Mouse (Mus musculus): ENCODE data around the gene Cd3e. TPM values are rescaled to one million over a fixed set of nuclear protein-coding genes. Genes with fewer than 3 reads are reported as not detected.
"Not testable (repeated sequence)": the region's sequence is repeated elsewhere in the genome, so short reads cannot be mapped to it uniquely, and the experiment has no call there.

The Cd3e gene
- polyA plus RNA-seq, 1 experiment from 2014 or later = not detected

- peaks cover 45% of the 10 kb centered on the region for H3K27me3 ChIP-seq (replicated peaks)
- WGBS = 17% methylated on average over 14 of the region's 14 CpGs
- H3K36me3 ChIP-seq = no peaks in the 10 kb centered on the region
- H3K4me3 ChIP-seq = no peak overlapping the region
- no peak for ATAC-seq (ENCODE audit: low FRiP score, low read depth)
- no peak overlapping the region for H3K4me2 ChIP-seq (replicated peaks)
- H3K9me3 ChIP-seq = no peaks in the 10 kb centered on the region
- no peak overlapping the region for H3K9ac ChIP-seq
- H3K4me1 ChIP-seq = 0 out of 2 replicates have a peak, but pooled peaks cover 5% of the 10 kb centered on the region
- no peak overlapping the region for H3K27ac ChIP-seq
Measured at GRCm38 (mm10) chr9:45040066-45040845, 30.8 kb upstream of the Cd3e start.

GRCm38 (mm10) chr9:45039499-45039898 is 30.1 kb upstream of the Cd3e start, which contains the start of gene Mpzl2:
Mpzl2 (plus strand) TSS chr9:45039799.
- no peak for ATAC-seq (ENCODE audit: low FRiP score, low read depth)
- Histone ChIP-seq H3K9ac (no peak within 1 kb of the TSS), H3K4me1 (0 out of 2 replicates have a peak, but pooled peaks cover 5% of the 10 kb centered on the region), H3K4me2 (replicated peaks) (no peak within 1 kb of the TSS), H3K9me3 (no peaks in the 10 kb centered on the region), H3K4me3 (no peak within 1 kb of the TSS), H3K27ac (no peak within 1 kb of the TSS), H3K27me3 (replicated peaks) (peaks cover 45% of the 10 kb centered on the region), H3K36me3 (no peaks in the 10 kb centered on the region)
- 71% methylated on average over 5 of the region's 5 CpGs for WGBS

- ATAC-seq (ENCODE audit: low FRiP score, low read depth); H3K9ac ChIP-seq; H3K9me3 ChIP-seq; H3K27ac ChIP-seq; H3K4me1 ChIP-seq; H3K4me3 ChIP-seq; H3K4me2 ChIP-seq (replicated peaks); H3K36me3 ChIP-seq: not testable (repeated sequence)
- WGBS = 82% methylated on average over 1 of the region's 1 CpGs
- H3K27me3 ChIP-seq (replicated peaks) = peaks cover 30% of the 10 kb centered on the region
Measured at GRCm38 (mm10) chr9:45037803-45038202, 28.4 kb upstream of the Cd3e start.

GRCm38 (mm10) chr9:45034526-45034925 is 25.1 kb upstream of the Cd3e start:
- no peak overlapping the region for H3K9ac ChIP-seq
- no peak for ATAC-seq (ENCODE audit: low FRiP score, low read depth)
- H3K9me3 ChIP-seq = no peaks in the 10 kb centered on the region
- no peak overlapping the region for H3K4me3 ChIP-seq
- no peaks in the 10 kb centered on the region for H3K36me3 ChIP-seq
- no peaks in the 10 kb centered on the region for H3K4me1 ChIP-seq
- 80% methylated on average over 3 of the region's 3 CpGs for WGBS
- H3K4me2 ChIP-seq (replicated peaks) = no peak overlapping the region
- H3K27ac ChIP-seq = no peak overlapping the region
- peaks cover 3% of the 10 kb centered on the region; the same call in 1 of the 2 replicates for H3K27me3 ChIP-seq (replicated peaks)

DNA sequence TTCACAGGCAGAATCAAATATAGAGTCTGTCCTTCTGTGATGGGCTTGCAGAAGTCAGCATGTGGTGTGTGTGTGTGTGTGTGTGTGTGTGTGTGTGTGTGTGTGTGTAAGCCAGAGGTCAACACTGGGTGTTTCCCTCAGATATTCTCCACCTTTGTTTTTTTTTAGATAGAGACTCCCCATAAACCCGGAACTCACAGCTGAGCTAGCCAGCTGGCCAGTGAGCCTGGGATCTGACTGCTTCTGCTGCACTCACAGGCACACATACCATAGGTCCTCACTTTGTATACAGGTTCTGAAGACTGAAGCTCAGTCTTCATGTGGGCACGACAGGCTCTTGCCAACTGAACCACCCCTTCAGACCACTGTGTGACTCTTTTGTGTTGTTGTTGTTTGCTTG is 22.8 kb upstream of the Cd3e start:
- Histone ChIP-seq H3K9me3 (no peaks in the 10 kb centered on the region), H3K27ac (no peak overlapping the region), H3K27me3 (replicated peaks) (peaks cover 3% of the 10 kb centered on the region; the same call in 1 of the 2 replicates), H3K4me2 (replicated peaks) (no peak overlapping the region), H3K9ac (no peak overlapping the region), H3K36me3 (no peaks in the 10 kb centered on the region), H3K4me3 (no peak overlapping the region), H3K4me1 (no peaks in the 10 kb centered on the region)
- ATAC-seq (ENCODE audit: low FRiP score, low read depth) = no peak
- WGBS = 69% methylated on average over 2 of the region's 2 CpGs

GRCm38 (mm10) chr9:45030341-45030740 is 20.9 kb upstream of the Cd3e start:
- ATAC-seq (ENCODE audit: low FRiP score, low read depth) = no peak
- H3K27me3 ChIP-seq (replicated peaks) = peaks cover 3% of the 10 kb centered on the region; the same call in 1 of the 2 replicates
- WGBS = 69% methylated on average over 6 of the region's 6 CpGs

DNA sequence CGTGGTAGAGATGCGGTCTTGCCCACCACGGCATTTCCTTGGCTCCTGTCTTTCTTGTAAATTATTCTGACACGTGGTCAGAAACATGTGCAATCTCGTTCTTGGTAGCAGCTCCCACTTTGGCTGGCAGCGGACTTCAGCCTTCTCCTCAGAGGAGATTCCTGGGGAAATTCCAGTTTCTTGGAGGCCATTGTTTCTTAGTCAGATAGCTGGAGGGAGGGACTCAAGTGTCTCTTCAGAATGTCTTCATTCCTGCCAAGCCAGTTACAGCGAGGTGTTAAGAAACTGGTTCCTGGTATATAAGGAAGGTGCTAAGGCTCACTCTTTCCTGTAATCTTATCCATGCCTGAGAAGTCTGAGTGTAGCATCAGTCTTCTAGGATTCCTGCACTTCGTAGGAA is 17.9 kb upstream of the Cd3e start:
- ATAC-seq (ENCODE audit: low FRiP score, low read depth) = no peak
- Histone ChIP-seq H3K27me3 (replicated peaks) (peaks cover 3% of the 10 kb centered on the region; the same call in 1 of the 2 replicates), H3K4me3 (no peak overlapping the region), H3K4me2 (replicated peaks) (no peak overlapping the region), H3K36me3 (no peaks in the 10 kb centered on the region), H3K4me1 (no peaks in the 10 kb centered on the region), H3K9me3 (no peaks in the 10 kb centered on the region), H3K9ac (no peak overlapping the region), H3K27ac (no peak overlapping the region)
- 82% methylated on average over 8 of the region's 8 CpGs for WGBS

More at GRCm38 (mm10) chr9:45030341-45030740, 20.9 kb upstream of the Cd3e start:
- Histone ChIP-seq H3K27ac (no peak overlapping the region), H3K36me3 (no peaks in the 10 kb centered on the region), H3K9ac (no peak overlapping the region), H3K4me1 (no peaks in the 10 kb centered on the region), H3K4me3 (no peak overlapping the region), H3K9me3 (no peaks in the 10 kb centered on the region), H3K4me2 (replicated peaks) (no peak overlapping the region)

GRCm38 (mm10) chr9:45024187-45024586 is 14.8 kb upstream of the Cd3e start:
- Histone ChIP-seq H3K27ac (no peak overlapping the region), H3K4me1 (no peaks in the 10 kb centered on the region), H3K4me3 (no peak overlapping the region), H3K4me2 (replicated peaks) (no peak overlapping the region), H3K9me3 (no peaks in the 10 kb centered on the region), H3K9ac (no peak overlapping the region), H3K27me3 (replicated peaks) (no peaks in the 10 kb centered on the region; the same call in 1 of the 2 replicates), H3K36me3 (no peaks in the 10 kb centered on the region)
- ATAC-seq (ENCODE audit: low FRiP score, low read depth) = no peak
- 83% methylated on average over 2 of the region's 2 CpGs for WGBS

DNA sequence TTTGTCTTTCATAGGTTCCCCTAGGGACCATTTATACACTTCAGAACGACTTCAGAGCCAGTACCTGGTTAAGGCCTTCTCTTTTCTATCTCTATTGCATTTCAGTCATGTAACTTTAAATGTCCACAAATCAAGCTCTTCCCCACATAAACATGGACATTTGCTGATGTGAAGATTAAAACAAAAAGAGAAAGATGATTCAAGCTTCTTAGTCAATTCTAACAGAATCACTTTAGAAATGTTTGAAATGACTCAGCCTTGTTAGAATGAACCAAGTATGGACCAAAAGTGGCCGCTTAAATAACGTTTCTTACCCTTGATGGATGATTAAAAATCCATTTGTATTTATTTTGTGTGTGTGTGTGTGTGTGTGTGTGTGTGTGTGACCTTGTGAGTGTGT is 14.2 kb upstream of the Cd3e start:
- Histone ChIP-seq H3K4me3 (no peak overlapping the region), H3K36me3 (no peaks in the 10 kb centered on the region), H3K4me2 (replicated peaks) (no peak overlapping the region), H3K27ac (no peak overlapping the region), H3K9ac (no peak overlapping the region), H3K4me1 (no peaks in the 10 kb centered on the region), H3K27me3 (replicated peaks) (no peaks in the 10 kb centered on the region), H3K9me3 (no peaks in the 10 kb centered on the region)
- no peak for ATAC-seq (ENCODE audit: low FRiP score, low read depth)
- 61% methylated on average over 3 of the region's 3 CpGs for WGBS

- Histone ChIP-seq H3K36me3 (no peaks in the 10 kb centered on the region), H3K27ac (no peak overlapping the region), H3K4me1 (no peaks in the 10 kb centered on the region), H3K9me3 (no peaks in the 10 kb centered on the region), H3K4me3 (no peak overlapping the region), H3K4me2 (replicated peaks) (no peak overlapping the region), H3K9ac (no peak overlapping the region), H3K27me3 (replicated peaks) (no peaks in the 10 kb centered on the region)
- ATAC-seq (ENCODE audit: low FRiP score, low read depth) = no peak
- 12% methylated on average over 3 of the region's 3 CpGs for WGBS
Measured at GRCm38 (mm10) chr9:45022800-45023199, 13.4 kb upstream of the Cd3e start.

- 73% methylated on average over 11 of the region's 11 CpGs for WGBS
- Histone ChIP-seq H3K4me1 (no peaks in the 10 kb centered on the region), H3K36me3 (no peaks in the 10 kb centered on the region), H3K9ac (no peak overlapping the region), H3K4me3 (no peak overlapping the region), H3K4me2 (replicated peaks) (no peak overlapping the region), H3K9me3 (0 out of 2 replicates have a peak, but pooled peaks cover 6% of the 10 kb centered on the region), H3K27ac (no peak overlapping the region), H3K27me3 (replicated peaks) (no peaks in the 10 kb centered on the region)
- ATAC-seq (ENCODE audit: low FRiP score, low read depth) = no peak
Measured at GRCm38 (mm10) chr9:45018031-45018430, 8.6 kb upstream of the Cd3e start.

DNA sequence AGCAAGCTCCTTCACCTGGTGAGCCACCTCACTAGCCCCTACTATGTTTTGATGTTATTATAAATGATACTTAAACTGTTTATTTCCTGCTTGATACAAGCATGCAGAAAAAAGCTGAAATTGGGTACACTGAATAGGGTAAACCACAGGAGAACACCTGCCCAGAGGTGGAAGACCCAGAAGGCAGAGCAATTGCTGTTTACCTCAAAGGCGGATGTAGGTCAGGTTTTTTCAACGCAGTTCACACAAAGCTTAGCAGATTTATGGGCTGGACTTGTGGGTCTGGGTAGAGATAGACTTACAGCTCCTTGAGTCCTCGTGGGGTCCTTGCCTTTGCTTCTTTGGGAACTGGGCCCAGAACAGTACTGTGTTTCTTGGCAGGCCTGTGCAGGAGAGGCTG is 6.4 kb upstream of the Cd3e start:
- no peak for ATAC-seq (ENCODE audit: low FRiP score, low read depth)
- 69% methylated on average over 3 of the region's 3 CpGs for WGBS
- H3K4me3 ChIP-seq = no peak overlapping the region
- H3K27ac ChIP-seq = no peak overlapping the region
- no peak overlapping the region for H3K9ac ChIP-seq
- H3K4me2 ChIP-seq (replicated peaks) = no peak overlapping the region
- no peaks in the 10 kb centered on the region for H3K4me1 ChIP-seq
- no peaks in the 10 kb centered on the region for H3K27me3 ChIP-seq (replicated peaks)
- no peaks in the 10 kb centered on the region for H3K36me3 ChIP-seq
- H3K9me3 ChIP-seq = 0 out of 2 replicates have a peak, but pooled peaks cover 6% of the 10 kb centered on the region

DNA sequence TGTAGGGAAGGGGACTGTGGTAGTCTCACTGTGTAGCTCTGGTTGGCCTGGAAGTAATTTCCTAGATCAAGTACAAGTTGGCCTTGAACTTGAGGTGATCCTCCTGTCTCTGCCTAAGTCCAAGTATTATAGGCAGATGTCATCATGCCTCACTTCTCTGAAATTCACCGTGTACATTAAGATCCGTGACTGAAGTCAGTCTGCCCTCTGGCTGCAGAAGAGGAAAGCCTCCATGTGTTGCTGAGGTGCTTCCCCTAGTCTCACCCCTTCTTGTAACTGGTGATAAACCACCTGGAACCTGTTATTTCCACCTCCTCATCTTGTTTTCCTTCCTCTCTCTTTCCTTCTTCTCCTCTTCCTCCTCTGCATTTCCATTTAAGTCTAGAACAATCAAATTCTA is 5.5 kb upstream of the Cd3e start:
- no peaks in the 10 kb centered on the region for H3K4me1 ChIP-seq
- 47% methylated on average over 2 of the region's 2 CpGs for WGBS
- H3K27ac ChIP-seq = no peak overlapping the region
- H3K27me3 ChIP-seq (replicated peaks) = no peaks in the 10 kb centered on the region
- H3K36me3 ChIP-seq = no peaks in the 10 kb centered on the region
- 0 out of 2 replicates have a peak, but pooled peaks cover 6% of the 10 kb centered on the region for H3K9me3 ChIP-seq
- no peak overlapping the region for H3K4me2 ChIP-seq (replicated peaks)
- H3K9ac ChIP-seq = no peak overlapping the region
- H3K4me3 ChIP-seq = no peak overlapping the region
- no peak for ATAC-seq (ENCODE audit: low FRiP score, low read depth)
